Mouse (Mus musculus) gastrocnemius, postnatal 25 days (tissue): ENCODE measurements around the gene Usp46. TPM values are rescaled to one million over a fixed set of nuclear protein-coding genes. Genes with fewer than 3 reads are reported as not detected.
"Not testable (repeated sequence)": the region's sequence is repeated elsewhere in the genome, so short reads cannot be mapped to it uniquely, and the experiment has no call there.

Experiments used
- DNase-seq: peaks from one replicate; pipeline ENCODE4 v3.0.0; 2022
- total RNA-seq, 2 experiments: library from RNA; stranded (reverse); gene quantifications; 1 replicate in 1 of 2; 2 replicates in 1 of 2; pipeline ENCODE4 v1.2.3; 2021

The Usp46 gene
- total RNA-seq, 2 experiments from 2014 or later, result 11.8 to 14.1 TPM

DNA sequence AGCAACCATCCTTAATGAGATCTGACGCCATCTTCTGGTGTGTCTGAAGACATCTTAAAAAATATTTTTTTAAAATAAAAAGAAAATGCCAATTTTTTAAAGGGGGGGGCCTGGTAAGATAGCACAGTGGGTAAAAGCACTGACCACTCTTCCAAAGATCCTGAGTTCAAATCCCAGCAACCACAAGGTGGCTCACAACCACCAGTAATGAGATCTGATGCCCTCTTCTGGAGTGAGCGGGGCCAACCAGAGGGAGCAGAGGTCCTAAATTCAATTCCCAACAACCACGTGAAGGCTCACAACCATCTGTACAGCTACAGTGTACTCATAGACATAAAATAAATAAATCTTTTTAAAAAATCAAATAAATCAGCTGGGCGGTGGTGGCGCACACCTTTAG lies 2.3 kb upstream of the Usp46 start:
- DNase-seq, result not testable (repeated sequence)

DNA sequence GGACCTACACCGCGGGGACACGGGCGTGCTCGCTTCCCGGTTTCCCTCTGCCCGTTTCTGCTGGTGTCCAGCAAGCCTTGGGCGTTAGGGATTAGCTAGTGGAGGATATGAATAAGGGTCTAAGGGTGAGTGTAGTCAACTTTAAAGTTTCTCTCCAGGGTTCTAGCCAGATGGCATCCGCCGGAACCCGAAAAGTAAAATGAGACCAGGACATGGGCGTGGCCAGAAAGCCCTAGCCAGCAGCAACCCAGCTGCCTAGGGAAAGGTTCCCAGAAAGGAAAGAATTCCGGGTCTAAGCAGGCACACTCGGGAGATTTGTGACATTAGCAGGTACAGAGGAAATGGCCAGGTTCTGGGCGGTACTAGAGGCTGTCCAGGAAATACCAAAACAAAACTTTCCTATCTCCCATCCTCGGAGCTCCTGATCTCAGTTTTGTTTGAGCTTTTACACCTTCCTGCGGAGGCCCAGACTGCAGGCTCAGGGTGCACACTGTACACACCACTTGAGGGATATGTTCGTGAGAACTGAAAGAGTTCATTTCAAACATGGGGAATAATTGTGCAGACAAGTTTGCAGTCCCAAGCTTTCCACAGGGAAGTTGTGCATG lies 587 bp upstream of the Usp46 start:
- DNase-seq, result peak; percentile 73

DNA sequence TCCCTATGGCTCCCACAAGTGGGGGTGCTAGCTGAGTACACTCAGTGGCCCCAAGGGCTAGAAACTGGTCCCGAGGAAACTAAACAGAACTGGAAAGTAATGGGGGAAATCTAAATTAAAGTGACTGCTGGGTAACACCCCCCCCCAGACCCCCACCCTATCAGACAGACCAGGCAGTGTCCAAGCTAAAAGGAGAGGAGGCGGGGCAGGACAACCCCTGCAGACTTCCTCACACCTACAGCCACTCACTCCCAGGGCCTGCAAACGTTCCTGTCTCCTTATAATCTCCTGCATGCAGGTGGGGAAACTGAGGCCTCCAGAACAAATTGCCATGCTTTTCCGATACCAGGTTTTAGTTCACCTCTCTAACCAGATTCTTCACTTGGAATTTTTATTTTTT lies 885 bp downstream of the Usp46 start:
- DNase-seq, result no peak

DNA sequence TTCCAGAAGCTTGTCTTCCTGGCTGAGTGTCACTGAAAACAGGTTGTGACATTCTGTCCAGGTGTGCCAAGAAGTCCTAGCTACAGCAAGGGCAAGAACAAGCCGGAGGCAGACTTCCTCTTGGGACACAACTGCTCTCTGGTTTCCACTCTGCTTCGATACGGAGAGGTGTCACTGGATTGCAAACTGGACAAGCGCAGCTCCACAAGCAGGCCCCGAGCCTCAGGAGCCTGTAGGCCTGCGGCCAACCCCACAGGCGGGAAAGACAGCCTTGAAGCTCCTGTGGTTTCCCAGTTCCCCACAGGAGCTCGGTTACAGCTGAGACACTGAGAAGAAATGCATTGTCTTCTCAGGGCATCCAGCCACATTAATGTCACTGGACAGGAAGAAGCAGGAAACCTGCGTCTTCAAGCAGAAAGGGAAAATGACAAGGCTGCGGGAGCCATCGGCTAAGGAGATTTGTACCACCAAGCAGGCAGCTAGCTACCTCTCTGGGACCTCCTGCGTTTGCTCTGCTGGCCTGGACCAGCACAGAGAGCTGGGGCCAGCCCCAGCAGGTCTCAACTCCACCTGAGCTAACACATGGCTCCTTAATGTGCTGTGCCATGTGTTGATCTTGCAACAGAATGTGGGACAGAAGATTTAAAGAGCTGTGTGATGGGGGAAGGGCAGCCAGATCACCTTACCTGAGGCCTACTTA lies 1.7 kb downstream of the Usp46 start:
- no peak for DNase-seq

DNA sequence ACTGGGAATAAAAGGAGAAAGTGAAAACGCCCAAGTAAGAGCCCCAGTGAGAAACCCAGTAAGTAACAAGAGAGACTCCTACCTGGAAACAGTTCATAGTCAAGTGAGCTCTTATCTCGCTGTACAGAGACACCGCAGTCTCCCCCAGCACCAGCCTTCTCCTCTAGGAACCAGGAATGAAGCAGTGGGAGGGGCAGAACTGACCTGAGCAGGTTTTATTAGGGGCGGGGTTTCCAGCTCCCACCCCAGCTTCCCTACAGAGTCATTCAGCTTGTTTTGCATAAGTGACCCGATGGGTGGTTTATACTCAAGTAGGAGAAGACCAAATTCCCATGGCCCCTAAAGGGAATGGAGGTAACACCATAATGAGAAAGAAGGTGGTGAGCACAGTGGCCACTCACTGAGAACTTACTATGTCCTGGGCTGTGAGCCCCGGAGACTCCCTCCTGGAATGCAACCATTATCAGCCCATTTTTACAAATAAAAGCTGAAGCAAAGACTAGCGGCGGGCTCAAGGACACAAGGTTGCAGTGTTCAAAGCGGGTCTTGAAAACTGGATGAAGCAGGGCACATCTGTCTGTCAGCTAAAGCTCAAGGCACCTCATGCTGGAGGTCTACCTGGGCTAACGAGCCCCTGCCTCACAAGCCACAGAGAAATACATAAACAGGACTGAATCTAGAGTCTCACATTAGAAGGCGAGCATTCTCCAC lies 2.5 kb downstream of the Usp46 start:
- DNase-seq, result no peak

DNA sequence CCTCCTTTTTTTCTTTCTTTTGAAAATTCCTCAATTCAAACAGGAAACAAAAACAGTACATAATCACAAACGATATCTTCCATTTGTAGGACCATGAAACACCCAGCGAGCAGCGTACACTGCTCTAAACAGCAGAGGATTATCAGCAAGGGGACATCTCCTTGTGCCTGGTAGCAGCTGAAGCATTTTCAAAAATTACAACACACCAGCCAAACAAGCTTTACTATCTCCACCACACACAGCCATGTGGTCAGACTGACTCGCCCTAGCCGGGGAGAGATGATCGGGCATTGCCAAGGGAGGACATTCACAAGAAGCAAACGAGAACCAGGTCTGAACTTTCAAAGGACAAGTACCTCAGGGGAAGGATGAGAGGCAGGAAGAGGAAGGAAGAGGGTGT lies 3.4 kb downstream of the Usp46 start:
- DNase-seq, result no peak

DNA sequence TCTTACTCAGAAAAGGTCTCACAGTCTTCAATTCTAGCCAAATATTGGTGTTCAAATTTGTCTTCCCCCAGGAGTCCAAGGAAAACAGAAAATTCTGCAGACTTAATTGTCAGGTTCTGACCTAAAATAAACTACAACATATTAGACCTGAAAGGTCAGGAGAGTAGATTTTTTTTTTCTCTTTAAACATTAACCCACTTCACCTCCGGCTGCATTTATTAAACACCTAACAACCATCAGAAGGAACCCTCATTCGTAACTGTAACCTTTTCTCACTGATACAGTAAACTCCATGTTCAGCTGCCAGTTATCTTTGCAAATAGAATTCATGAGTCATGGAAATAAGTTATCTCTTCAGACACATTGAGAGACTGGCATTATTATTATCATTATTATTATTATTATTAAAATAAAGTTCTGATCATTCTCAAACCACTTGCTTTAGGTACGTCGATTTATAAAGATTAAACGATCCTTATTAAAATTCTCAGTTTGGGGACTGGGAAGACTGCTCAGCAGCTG lies 4.9 kb downstream of the Usp46 start:
- DNase-seq, result no peak

DNA sequence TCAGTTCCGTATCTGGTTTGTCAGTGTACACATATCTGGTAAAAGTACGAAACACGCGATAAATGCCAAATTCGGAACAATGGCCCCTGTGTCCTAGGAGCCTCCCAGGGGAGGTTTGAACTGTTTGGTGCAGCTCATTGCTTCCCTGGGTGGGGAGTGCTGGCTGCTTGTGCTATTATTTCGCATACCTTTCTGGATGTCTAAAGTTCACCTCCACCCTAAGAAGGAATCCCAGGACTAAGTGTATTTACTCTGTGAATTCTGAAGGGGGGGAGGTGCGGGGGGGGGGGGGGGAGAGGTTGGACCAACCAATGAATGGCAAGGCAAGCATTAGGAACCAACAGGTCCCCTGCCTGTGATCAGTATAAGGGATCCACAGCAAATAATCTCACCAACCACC lies 6.0 kb downstream of the Usp46 start:
- no peak for DNase-seq

DNA sequence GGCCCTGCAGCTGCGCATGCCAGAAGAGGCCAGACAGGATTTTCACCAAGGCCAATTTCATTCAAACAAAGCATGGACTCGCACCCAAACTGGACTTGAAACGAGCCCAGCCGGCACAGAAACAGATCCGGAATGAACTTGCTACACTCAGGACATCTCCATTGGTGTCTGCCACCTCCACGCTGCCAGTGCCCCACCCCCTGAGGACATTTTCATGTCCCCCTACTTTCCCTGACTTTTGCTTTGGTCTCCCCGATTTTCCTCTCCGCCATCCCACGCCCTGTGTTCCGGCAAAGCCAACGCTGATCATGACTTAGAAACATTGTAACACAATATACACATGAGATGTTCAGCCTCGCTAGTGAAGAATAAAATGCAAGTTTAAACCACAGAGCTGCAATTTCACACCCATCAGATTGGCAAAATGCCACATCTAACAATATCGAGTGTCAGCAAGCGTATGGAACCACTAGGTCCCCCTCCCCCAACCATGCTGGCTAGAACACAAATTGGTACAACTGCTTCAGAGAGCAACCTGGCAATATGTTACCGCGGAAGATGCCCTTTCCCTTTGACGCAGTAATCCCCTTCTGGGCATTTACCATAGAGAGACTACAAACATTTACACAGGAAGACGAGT lies 6.7 kb downstream of the Usp46 start:
- no peak for DNase-seq

DNA sequence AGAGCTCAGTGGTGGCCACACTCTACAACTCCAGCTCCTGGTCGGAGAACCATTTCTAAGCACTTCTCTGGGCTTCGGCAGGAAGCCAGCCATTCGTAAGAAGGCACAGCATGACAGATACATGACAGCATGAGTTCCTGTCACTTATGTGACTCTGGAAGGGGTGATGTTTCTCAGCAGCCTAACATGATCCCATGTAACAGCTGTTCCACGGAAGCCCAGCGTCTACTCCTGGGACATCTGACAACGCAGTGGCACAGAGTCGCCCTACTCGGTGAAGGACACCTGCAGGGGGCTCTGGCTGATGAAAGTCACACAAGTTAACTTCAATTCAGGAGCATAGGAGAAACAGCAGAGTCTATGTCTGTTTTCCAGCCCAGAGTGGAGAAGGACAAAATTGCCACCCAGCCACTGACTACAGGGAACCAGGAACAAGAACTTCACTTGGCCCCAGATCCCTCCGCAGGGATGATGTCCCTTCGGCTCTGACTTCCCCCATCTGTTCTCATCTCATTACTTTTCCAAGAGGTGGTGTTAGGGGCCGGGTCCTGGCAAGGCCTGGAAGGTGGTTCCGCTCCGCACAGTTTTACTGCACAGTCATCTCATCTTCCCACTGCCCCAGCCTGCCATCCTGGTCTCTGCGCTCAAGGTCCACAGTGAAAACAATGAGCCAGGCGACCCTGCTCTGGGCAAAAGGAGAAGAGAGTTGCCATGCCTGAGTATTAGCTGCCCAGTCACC lies 15.9 kb downstream of the Usp46 start:
- no peak for DNase-seq

DNA sequence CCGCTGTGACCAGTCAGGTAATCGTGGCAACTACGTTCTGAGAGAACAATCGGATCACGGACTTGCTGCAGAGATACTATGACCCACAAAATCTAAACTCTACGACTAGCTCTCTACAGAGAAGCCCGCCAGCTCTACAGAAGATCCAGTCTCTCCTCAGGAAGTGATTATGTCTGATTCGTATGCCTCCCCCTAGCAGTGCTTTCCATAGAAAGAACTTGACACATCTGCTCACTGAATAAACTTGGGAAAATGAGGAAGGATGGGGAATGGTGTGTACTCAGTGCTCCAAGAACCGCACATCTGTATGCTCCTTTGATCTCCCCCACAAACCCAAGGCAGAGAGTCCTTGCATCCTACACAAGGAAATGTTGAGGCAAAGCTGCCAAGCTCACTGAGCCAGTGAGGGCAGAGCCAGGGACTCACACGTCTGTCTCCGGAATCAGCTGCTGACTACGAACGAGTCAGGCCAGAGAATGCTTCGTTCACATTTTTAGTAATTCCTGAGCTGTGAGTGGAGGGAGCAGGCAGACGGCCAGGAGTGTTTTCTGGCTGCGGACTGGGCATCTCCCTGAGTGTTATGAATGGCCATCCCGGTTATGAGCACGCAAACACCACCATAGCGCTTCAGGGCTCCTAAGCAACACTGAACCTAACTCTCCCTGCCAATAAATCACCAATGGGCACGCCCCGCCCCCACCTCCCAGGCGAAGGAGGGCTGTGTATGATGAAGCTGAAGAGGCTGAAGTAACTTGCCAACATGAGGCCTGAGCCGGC lies 16.6 kb downstream of the Usp46 start:
- peak; percentile 31 for DNase-seq

DNA sequence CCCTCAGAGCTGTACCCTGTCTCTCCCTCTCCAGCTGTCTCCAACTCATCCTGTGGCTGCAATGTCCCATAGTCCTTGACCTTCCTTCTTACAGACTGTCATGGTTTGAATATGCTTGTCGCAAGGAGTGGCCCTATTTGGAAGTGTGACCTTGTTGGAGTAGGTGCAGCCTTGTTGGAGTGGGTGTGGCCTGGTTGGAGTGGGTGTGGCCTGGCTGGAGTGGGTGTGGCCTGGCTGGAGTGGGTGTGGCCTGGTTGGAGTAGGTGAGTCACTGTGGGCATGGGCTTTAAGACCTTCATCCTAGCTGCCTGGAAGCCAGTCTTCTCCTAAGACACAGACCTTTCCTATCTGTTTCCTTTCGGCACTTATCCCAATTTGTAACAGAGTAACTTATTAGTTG lies 17.3 kb downstream of the Usp46 start:
- DNase-seq, result no peak

DNA sequence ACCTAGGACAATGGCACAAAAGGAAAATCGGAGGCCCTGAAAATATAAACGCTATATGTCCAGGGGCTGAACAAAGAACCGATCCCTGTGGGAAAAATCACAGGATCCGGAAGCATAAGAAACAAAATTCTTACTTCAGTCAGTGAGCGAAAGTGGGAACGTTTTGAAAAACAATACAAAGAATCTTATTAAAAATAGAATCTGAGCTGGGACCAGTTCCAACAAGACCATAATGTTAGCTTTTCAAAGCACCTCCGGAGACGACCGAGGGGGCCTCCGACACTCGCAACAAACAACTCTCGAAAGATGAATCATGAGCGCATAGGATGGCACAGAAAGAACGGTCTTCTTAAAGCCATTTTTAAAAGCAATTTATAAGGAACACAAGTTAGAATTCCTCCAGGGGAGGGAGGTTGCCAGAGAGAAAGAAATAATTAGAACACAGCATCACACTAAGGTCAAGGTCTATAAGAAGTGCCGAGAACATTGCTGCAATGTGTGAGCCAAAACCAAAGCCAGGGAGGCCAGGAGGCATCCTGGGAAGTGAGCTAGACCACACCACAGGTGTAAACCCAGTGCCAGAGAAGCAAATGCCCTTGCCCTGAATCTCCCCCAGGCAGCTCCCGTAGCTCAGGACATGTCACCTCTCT lies 19.3 kb downstream of the Usp46 start:
- no peak for DNase-seq

DNA sequence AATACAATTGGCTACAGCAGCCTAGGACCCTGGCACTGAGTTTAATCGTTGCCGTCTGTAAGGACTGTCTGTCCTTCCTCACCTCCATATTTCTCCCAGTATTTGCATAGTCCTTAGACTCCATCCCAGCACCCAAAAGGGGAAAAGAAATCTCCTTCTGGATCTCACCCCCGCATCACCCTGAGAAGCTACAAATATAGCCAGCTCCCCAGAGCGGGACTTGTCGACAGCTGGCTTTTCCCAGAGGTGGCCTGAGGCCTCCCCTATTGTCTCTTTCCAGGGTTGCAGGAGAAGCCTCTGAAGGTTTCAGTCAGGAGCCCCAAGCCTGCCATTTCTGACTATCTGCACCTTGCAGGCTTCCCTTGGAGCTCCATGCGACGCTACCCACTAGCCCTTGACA lies 23.6 kb downstream of the Usp46 start:
- no peak for DNase-seq

DNA sequence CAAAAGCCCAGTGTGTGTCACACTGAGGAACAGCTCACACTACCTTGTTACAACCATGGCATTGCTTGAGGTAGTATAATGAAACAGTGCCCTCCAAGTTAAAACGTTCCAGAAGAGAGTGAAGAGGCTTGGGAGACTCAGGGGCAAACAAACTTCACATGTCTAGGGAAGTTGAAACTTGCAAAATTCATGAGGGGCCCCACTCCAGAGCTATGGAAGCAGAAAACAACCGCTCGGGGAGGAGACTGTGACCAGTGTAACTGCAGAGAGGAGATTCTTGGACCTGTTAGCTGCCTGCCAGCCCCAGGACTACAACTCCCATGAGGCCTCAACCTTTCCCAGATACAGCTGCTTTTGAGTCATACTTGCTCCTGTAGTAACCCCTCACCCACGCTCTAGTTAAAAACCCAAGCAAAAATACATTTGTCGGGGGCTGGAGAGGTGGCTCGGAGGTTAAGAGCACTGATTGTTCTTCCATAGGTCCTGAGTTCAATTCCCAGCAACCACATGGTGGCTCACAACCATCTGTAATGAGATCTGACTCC lies 25.4 kb downstream of the Usp46 start:
- no peak for DNase-seq

DNA sequence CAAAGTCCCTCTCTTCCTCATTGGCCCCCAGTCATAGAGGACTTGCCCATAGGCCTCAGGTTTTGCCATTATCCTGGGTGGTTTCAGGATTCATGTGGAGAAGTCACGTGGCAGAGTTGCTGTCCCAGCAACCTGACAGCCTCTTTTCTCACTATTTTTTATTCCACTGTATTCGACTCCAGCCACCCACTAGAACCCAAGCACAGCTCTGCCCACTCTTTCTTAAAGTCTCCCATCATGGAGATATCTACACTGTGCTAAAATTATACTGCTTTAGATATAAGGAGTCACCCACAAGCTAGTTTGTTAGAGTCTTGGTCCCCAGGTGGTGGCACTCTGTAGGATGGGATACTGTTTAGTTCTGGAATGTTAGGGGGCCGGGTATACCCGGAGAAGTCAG lies 27.7 kb downstream of the Usp46 start:
- DNase-seq, result no peak

DNA sequence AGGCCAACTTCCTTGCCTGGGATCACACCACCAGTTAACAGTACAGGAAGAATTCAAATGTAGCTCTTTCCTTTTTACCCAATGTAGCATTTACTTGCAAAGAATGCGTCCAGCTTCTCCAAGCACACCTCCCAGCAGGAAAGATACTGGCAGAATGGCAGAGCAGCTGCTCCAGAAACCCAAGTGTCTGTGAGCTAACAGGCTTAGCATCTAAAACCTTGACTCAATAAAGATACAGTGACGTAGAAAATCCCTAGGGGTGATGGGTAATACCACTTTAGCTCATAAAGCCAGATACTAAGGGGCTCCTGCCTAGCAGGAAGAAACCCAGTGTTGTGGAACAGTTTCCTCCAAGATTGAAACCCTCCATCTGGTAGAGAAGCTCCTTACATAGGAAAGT lies 32.8 kb downstream of the Usp46 start:
- DNase-seq, result no peak

DNA sequence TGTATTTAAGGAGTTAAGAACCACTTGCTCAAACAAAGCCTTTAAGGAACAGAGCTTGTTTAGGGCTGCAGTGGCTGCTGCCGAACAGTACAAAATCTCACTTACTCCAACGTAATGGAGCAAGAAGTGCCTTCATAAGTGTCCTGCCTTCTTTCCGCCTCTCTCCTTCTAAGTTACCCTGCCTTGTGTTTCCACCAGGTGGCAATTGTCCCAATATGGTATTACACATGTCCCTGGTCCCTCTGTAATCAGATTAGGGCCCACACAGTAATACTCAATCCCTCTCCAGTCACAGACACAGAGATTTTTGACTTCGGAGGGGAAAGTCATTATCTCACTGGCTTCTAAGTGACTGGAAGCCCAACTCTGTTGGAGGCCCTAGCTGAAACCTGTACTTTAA lies 34.1 kb downstream of the Usp46 start:
- DNase-seq, result no peak

DNA sequence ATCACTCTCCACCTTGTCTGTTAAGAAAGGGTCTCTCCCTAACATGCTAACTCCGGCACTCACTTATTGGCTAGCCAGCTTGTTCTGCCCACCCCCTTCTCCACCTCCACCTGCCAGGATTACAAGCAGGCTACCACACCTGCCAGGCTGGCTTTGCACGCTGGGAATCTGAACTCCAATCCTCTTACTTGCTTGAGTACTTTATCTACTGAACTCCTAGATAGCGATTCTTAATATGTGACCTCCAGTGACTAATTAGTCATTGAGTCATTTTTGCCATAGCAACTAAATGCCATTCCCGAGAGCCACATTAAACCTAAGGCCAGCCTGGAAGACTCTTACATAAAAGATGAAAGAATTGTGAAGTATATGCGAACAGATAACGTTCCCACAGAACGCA lies 38.4 kb downstream of the Usp46 start:
- no peak for DNase-seq

DNA sequence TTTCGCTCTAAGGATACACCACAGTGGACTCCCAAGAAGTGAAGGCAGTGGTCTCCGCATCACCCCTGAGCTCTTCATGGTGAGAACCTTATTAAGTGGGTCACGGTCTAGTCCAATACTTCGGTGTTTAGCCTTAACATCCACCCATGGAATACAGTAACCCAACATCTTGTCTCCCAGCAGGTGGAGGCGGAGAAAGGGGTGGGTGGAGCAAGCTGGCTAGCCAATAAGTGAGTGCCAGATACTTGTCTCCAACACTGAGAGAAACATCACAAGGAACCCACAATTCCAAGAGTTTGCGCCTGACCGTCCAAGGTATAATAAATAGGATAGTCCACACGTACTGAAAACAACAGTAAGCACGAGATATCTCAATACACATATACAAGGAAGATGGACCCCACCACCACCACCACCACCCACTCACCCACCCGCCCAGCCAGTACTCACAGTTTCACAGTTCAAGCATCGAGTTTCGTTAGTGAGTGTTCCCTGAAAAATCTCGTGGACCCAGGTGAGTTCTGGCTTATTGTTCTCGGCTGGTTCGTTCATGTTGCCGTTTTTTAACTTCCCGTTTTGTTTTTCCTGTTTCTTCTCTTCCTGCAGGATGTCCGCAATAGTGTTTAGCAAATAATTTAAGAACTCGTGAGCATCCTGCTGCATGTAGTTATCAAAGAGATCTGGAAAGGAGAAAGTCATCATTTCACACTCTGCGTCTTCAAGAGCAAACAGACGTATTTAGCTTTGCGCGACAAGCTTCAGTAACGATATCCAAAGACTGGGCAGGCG lies 39.3 kb downstream of the Usp46 start:
- no peak for DNase-seq
